Mouse (Mus musculus): Measurements from ENCODE around the gene Gabarapl2. TPM values are rescaled to one million over a fixed set of nuclear protein-coding genes. Genes with fewer than 3 reads are reported as not detected.

The Gabarapl2 gene
- polyA plus RNA-seq, 1 experiment from 2014 or later, result 491 TPM

- Histone ChIP-seq H3K27me3 (replicated peaks; ENCODE audit: control insufficient read depth, insufficient read depth, low read length) (no peaks in the 10 kb centered on the region), H3K4me1 (replicated peaks; ENCODE audit: control insufficient read depth, insufficient read depth, low read length) (no peaks in the 10 kb centered on the region), H3K4me3 (replicated peaks; ENCODE audit: low read length) (no peak overlapping the region), H3K36me3 (ENCODE audit: control insufficient read depth, insufficient read depth) (peaks cover 3% of the 10 kb centered on the region; the same call in 1 of the 2 replicates), H3K9me3 (ENCODE audit: control insufficient read depth, low read length) (no peaks in the 10 kb centered on the region), H3K27ac (ENCODE audit: low read length) (no peak overlapping the region), H3K9ac (replicated peaks; ENCODE audit: low read depth, low read length) (no peak overlapping the region), H3K4me2 (ENCODE audit: low read length) (no peak overlapping the region)
- ATAC-seq, result no peak
- WGBS, result 71% methylated on average over 10 of the region's 10 CpGs
These were observed 22.6 kb downstream of the Gabarapl2 start for GRCm38 (mm10) chr8:111963091-111963490.

- ATAC-seq, result no peak
- H3K4me3 ChIP-seq (replicated peaks; ENCODE audit: low read length), result no peak overlapping the region
- no peaks in the 10 kb centered on the region for H3K4me1 ChIP-seq (replicated peaks; ENCODE audit: control insufficient read depth, insufficient read depth, low read length)
- H3K9me3 ChIP-seq (ENCODE audit: control insufficient read depth, low read length), result no peaks in the 10 kb centered on the region
- no peak overlapping the region for H3K9ac ChIP-seq (replicated peaks; ENCODE audit: low read depth, low read length)
- 78% methylated on average over 4 of the region's 4 CpGs for WGBS
- H3K27me3 ChIP-seq (replicated peaks; ENCODE audit: control insufficient read depth, insufficient read depth, low read length), result no peaks in the 10 kb centered on the region
- H3K36me3 ChIP-seq (ENCODE audit: control insufficient read depth, insufficient read depth), result peaks cover 3% of the 10 kb centered on the region; the same call in 1 of the 2 replicates
- no peak overlapping the region for H3K4me2 ChIP-seq (ENCODE audit: low read length)
- no peak overlapping the region for H3K27ac ChIP-seq (ENCODE audit: low read length)
These were observed 23.0 kb downstream of the Gabarapl2 start for GRCm38 (mm10) chr8:111963546-111963945.

- Histone ChIP-seq H3K27ac (ENCODE audit: low read length) (no peak overlapping the region), H3K4me3 (replicated peaks; ENCODE audit: low read length) (no peak overlapping the region), H3K36me3 (ENCODE audit: control insufficient read depth, insufficient read depth) (peaks cover 3% of the 10 kb centered on the region; the same call in 1 of the 2 replicates), H3K9ac (replicated peaks; ENCODE audit: low read depth, low read length) (no peak overlapping the region), H3K4me1 (replicated peaks; ENCODE audit: control insufficient read depth, insufficient read depth, low read length) (no peaks in the 10 kb centered on the region), H3K9me3 (ENCODE audit: control insufficient read depth, low read length) (no peaks in the 10 kb centered on the region), H3K4me2 (ENCODE audit: low read length) (no peak overlapping the region), H3K27me3 (replicated peaks; ENCODE audit: control insufficient read depth, insufficient read depth, low read length) (no peaks in the 10 kb centered on the region)
- WGBS, result 70% methylated on average over 5 of the region's 5 CpGs
- ATAC-seq, result no peak
These were observed 23.8 kb downstream of the Gabarapl2 start for GRCm38 (mm10) chr8:111964351-111964750.

GRCm38 (mm10) chr8:111964849-111965561 is 24.5 kb downstream of the Gabarapl2 start:
- 85% methylated on average over 7 of the region's 7 CpGs for WGBS
- no peak overlapping the region for H3K4me3 ChIP-seq (replicated peaks; ENCODE audit: low read length)
- H3K4me1 ChIP-seq (replicated peaks; ENCODE audit: control insufficient read depth, insufficient read depth, low read length), result no peaks in the 10 kb centered on the region
- no peak overlapping the region for H3K4me2 ChIP-seq (ENCODE audit: low read length)
- H3K36me3 ChIP-seq (ENCODE audit: control insufficient read depth, insufficient read depth), result peaks cover 3% of the 10 kb centered on the region; the same call in 1 of the 2 replicates
- H3K27me3 ChIP-seq (replicated peaks; ENCODE audit: control insufficient read depth, insufficient read depth, low read length), result no peaks in the 10 kb centered on the region
- no peak overlapping the region for H3K27ac ChIP-seq (ENCODE audit: low read length)
- H3K9me3 ChIP-seq (ENCODE audit: control insufficient read depth, low read length), result no peaks in the 10 kb centered on the region
- H3K9ac ChIP-seq (replicated peaks; ENCODE audit: low read depth, low read length), result no peak overlapping the region
- ATAC-seq, result no peak

- Histone ChIP-seq H3K9me3 (ENCODE audit: control insufficient read depth, low read length) (no peaks in the 10 kb centered on the region), H3K36me3 (ENCODE audit: control insufficient read depth, insufficient read depth) (peaks cover 3% of the 10 kb centered on the region; the same call in 1 of the 2 replicates), H3K4me1 (replicated peaks; ENCODE audit: control insufficient read depth, insufficient read depth, low read length) (no peaks in the 10 kb centered on the region), H3K27ac (ENCODE audit: low read length) (no peak overlapping the region), H3K9ac (replicated peaks; ENCODE audit: low read depth, low read length) (no peak overlapping the region), H3K4me2 (ENCODE audit: low read length) (no peak overlapping the region), H3K27me3 (replicated peaks; ENCODE audit: control insufficient read depth, insufficient read depth, low read length) (no peaks in the 10 kb centered on the region), H3K4me3 (replicated peaks; ENCODE audit: low read length) (no peak overlapping the region)
- no peak for ATAC-seq
- 81% methylated on average over 5 of the region's 5 CpGs for WGBS
These were observed 26.9 kb downstream of the Gabarapl2 start for GRCm38 (mm10) chr8:111967246-111967870.

- peaks cover 3% of the 10 kb centered on the region; the same call in 1 of the 2 replicates for H3K36me3 ChIP-seq (ENCODE audit: control insufficient read depth, insufficient read depth)
- no peak overlapping the region for H3K4me2 ChIP-seq (ENCODE audit: low read length)
- H3K4me1 ChIP-seq (replicated peaks; ENCODE audit: control insufficient read depth, insufficient read depth, low read length), result no peaks in the 10 kb centered on the region
- H3K27me3 ChIP-seq (replicated peaks; ENCODE audit: control insufficient read depth, insufficient read depth, low read length), result no peaks in the 10 kb centered on the region
- H3K27ac ChIP-seq (ENCODE audit: low read length), result no peak overlapping the region
- 80% methylated on average over 10 of the region's 10 CpGs for WGBS
- ATAC-seq, result no peak
- no peak overlapping the region for H3K4me3 ChIP-seq (replicated peaks; ENCODE audit: low read length)
- no peaks in the 10 kb centered on the region for H3K9me3 ChIP-seq (ENCODE audit: control insufficient read depth, low read length)
- no peak overlapping the region for H3K9ac ChIP-seq (replicated peaks; ENCODE audit: low read depth, low read length)
These were observed 28.0 kb downstream of the Gabarapl2 start for GRCm38 (mm10) chr8:111968541-111968940.

- no peak for ATAC-seq
- 23% methylated on average over 5 of the region's 5 CpGs for WGBS
- Histone ChIP-seq H3K9ac (replicated peaks; ENCODE audit: low read depth, low read length) (no peak overlapping the region), H3K27me3 (replicated peaks; ENCODE audit: control insufficient read depth, insufficient read depth, low read length) (no peaks in the 10 kb centered on the region), H3K4me3 (replicated peaks; ENCODE audit: low read length) (no peak overlapping the region), H3K4me2 (ENCODE audit: low read length) (no peak overlapping the region), H3K27ac (ENCODE audit: low read length) (no peak overlapping the region), H3K4me1 (replicated peaks; ENCODE audit: control insufficient read depth, insufficient read depth, low read length) (no peaks in the 10 kb centered on the region), H3K9me3 (ENCODE audit: control insufficient read depth, low read length) (no peaks in the 10 kb centered on the region), H3K36me3 (ENCODE audit: control insufficient read depth, insufficient read depth) (peaks cover 3% of the 10 kb centered on the region; the same call in 1 of the 2 replicates)
These were observed 28.5 kb downstream of the Gabarapl2 start for GRCm38 (mm10) chr8:111968991-111969390.

GRCm38 (mm10) chr8:111974138-111974537 is 33.6 kb downstream of the Gabarapl2 start:
- Histone ChIP-seq H3K9me3 (ENCODE audit: control insufficient read depth, low read length) (no peaks in the 10 kb centered on the region), H3K4me3 (replicated peaks; ENCODE audit: low read length) (no peak overlapping the region), H3K4me2 (ENCODE audit: low read length) (no peak overlapping the region), H3K27ac (ENCODE audit: low read length) (no peak overlapping the region), H3K36me3 (ENCODE audit: control insufficient read depth, insufficient read depth) (peaks cover 4% of the 10 kb centered on the region; the same call in 1 of the 2 replicates), H3K27me3 (replicated peaks; ENCODE audit: control insufficient read depth, insufficient read depth, low read length) (no peaks in the 10 kb centered on the region), H3K4me1 (replicated peaks; ENCODE audit: control insufficient read depth, insufficient read depth, low read length) (no peaks in the 10 kb centered on the region), H3K9ac (replicated peaks; ENCODE audit: low read depth, low read length) (no peak overlapping the region)
- no peak for ATAC-seq
- WGBS, result 97% methylated on average over 12 of the region's 12 CpGs

- Histone ChIP-seq H3K4me1 (replicated peaks; ENCODE audit: control insufficient read depth, insufficient read depth, low read length) (no peaks in the 10 kb centered on the region), H3K4me3 (replicated peaks; ENCODE audit: low read length) (no peak overlapping the region), H3K9me3 (ENCODE audit: control insufficient read depth, low read length) (no peaks in the 10 kb centered on the region), H3K36me3 (ENCODE audit: control insufficient read depth, insufficient read depth) (peaks cover 4% of the 10 kb centered on the region; the same call in 1 of the 2 replicates), H3K4me2 (ENCODE audit: low read length) (no peak overlapping the region), H3K9ac (replicated peaks; ENCODE audit: low read depth, low read length) (no peak overlapping the region), H3K27ac (ENCODE audit: low read length) (no peak overlapping the region), H3K27me3 (replicated peaks; ENCODE audit: control insufficient read depth, insufficient read depth, low read length) (no peaks in the 10 kb centered on the region)
- no peak for ATAC-seq
- WGBS, result 98% methylated on average over 2 of the region's 2 CpGs
These were observed 35.2 kb downstream of the Gabarapl2 start for GRCm38 (mm10) chr8:111975706-111976105.
